Mouse (Mus musculus) stomach, adult 2 months (tissue): ENCODE results near the gene Dtymk. TPM values are rescaled to one million over a fixed set of nuclear protein-coding genes. Genes with fewer than 3 reads are reported as not detected.

Source experiments
- polyA plus RNA-seq: library from polyadenylated mRNA; depleted of rRNA; stranded (reverse); fragments of >200 nt; gene quantifications from 2 replicates; pipeline ENCODE4 v1.2.3, GENCODE M21; 2012; rRNA removed

Dtymk gene
- polyA plus RNA-seq = 10.0 and 11.4 TPM in 2 replicates

DNA sequence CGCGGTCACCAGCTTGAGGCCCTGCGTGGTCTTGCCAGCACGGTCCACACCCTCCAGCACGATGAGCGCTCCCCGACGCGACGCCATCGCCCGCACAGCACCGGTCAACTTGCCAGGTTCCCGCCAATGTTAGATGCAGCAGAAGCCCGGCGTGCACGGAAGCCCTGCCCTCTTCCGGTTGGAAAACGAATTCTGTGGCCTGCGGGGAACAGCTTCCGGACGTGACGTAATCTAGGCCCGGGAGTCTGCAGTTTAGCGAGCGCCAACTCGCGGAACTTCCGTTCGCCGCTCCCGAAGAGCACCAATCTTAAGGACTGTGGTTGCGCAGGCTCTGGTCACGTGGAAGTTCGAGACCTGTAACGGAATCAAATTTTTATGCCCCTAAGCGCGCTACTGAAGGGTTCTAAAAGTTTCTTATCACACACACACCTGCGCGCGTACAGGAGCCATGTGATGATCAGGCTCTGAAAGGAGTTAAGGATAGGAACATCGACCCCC, at the start of gene Dtymk:
Gene Dtymk (minus strand): TSS at position 194 of the 498 bp plus-strand sequence.

DNA sequence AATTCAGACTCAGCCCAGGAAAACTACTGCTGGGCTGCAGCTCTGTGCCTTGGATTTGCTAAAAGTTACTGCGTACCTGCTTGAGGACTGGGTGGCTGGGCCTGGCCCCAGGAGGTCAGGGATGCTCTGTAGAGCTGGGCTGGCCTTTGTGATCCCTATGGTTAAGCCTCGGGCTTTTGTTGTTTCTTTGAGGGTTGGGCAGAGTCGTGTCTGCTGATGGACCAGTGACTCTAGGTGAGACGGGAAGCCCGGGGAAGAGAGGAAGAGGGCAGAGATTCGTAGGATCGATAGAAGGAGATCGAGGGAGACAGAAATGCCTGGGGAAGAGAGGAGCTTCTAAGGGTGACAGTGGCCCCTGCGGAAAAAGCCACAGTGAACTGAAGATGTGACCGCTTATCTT, 22.9 kb upstream of the Dtymk start, which contains the start of gene D2hgdh:
Gene D2hgdh (plus strand): TSS at position 301 of the 400 bp plus-strand sequence.

GRCm38 (mm10) chr1:93803556-93804507, 2.1 kb upstream of the Dtymk start, which contains the start of gene Ing5:
Gene Ing5 (plus strand): TSS chr1:93803965.

DNA sequence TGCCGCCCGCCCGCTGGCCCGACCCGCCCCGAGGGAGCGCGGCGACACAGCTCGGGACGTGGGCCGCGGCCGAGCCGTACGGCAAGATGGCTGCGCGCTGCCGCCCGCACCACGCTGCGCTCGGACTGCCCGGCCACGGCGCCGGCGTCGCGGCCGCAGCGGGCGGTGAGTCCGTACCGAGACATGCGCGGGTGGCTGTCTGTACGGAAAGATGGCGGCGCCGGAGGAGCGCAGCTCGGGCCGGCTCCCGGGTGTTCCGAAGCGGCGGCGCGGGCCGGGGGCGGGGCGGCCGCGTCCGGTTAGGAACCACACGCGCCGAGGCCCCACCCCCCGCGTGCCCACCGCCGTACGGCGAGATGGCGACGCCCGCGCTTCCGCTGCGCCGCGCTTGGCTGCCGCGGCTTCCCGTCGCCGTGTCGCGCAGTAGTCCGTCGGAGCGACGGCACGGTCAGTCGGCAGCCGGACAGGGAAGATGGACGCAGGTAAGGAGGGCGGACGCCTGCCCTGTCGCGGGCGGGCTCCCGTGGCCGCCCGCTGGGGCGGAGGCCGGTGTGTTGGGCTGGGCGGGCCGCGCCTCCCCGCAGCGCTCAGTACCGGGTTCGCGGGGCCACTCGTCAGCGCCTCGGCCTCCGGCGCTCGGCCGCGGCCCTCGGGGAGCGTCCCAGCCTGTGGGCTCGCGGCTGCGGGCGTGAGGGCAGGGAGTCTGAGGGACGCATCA, 47.0 kb downstream of the Dtymk start, which contains the start of gene Thap4:
Gene Thap4 (minus strand): TSS at position 292 of the 718 bp plus-strand sequence.

GRCm38 (mm10) chr1:93751290-93751689, 50.4 kb downstream of the Dtymk start, which contains the start of gene Atg4b:
Gene Atg4b (plus strand): TSS chr1:93751500.

Other genes with a start within 250 kb of the Dtymk start
- gene Stk25, start 143.3 kb downstream of the Dtymk start, polyA plus RNA-seq = 48.1 and 48.5 TPM in 2 replicates
- 75.2 and 100 TPM in 2 replicates for gene Bok, start 116.3 kb downstream of the Dtymk start, polyA plus RNA-seq
- gene Atg4b, start 50.4 kb downstream of the Dtymk start, polyA plus RNA-seq = 17.9 and 19.4 TPM in 2 replicates
- gene Thap4, start 47.1 kb downstream of the Dtymk start, polyA plus RNA-seq = 35.9 and 54.2 TPM in 2 replicates
- gene Ing5, start 2.0 kb upstream of the Dtymk start, polyA plus RNA-seq = 2.2 and 2.7 TPM in 2 replicates
- 3.1 and 5.8 TPM in 2 replicates for gene D2hgdh, start 23.0 kb upstream of the Dtymk start, polyA plus RNA-seq
- 0.03 and 0.11 TPM in 2 replicates for gene Gal3st2, start 59.4 kb upstream of the Dtymk start, polyA plus RNA-seq
- not detected in 2 replicates for gene Gal3st2b, start 116.4 kb upstream of the Dtymk start, polyA plus RNA-seq
- not detected in 2 replicates for gene Gal3st2c, start 188.6 kb upstream of the Dtymk start, polyA plus RNA-seq
- not detected in 2 replicates for gene Neu4, start 218.5 kb upstream of the Dtymk start, polyA plus RNA-seq